Mouse (Mus musculus): ENCODE data around the gene Mrpl33.

The Mrpl33 gene

GRCm38 (mm10) chr5:31698297-31698726 lies 101.6 kb downstream of the Mrpl33 start:
- peak; percentile 95 for DNase-seq (ENCODE audit: inconsistent ontology term)

GRCm38 (mm10) chr5:31698931-31699330 lies 102.2 kb downstream of the Mrpl33 start:
- peak; percentile 74 for DNase-seq (ENCODE audit: inconsistent ontology term)

GRCm38 (mm10) chr5:31699397-31699796 lies 102.7 kb downstream of the Mrpl33 start:
- DNase-seq (ENCODE audit: inconsistent ontology term), result peak; percentile 9

GRCm38 (mm10) chr5:31704971-31705370 lies 108.2 kb downstream of the Mrpl33 start:
- no peak for DNase-seq (ENCODE audit: inconsistent ontology term)

DNA sequence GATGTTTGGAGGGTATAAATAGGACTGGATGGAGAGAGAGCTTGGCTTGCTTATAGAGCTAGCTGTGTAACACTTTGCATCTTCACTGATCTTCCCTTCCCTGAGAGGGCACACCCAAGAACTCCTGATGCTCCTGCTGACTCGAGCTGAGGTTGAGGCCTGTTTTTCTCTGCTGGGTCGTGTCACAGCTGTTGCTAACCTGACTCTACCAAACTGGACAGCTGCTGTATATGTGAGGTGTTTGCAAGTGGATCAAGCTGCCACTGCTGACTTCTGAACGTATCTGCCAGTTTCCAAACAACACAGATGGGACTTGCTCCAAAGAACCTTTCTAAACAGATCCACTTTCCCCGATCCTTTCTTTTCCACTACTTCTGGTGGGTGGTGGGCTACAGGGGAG lies 110.1 kb downstream of the Mrpl33 start:
- DNase-seq (ENCODE audit: inconsistent ontology term), result no peak

DNA sequence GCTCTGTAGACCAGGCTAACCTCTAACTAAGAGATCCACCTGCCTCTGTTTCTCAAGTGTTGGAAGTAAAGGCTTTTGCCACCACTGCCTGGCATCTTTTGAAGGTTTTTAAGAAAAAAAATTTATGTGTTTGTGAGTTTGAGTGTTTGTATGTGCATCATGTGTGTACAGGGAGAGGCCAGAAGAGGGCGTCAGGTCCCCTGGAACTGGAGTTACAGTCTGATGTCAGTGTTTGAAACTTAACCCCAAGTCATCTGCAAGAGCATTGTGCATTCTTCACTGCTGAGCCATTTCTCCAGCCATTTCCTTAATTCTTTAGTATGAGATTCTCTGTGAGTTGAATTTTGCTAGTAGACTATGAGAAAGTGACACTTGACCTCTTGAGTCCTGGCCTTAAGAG lies 112.7 kb downstream of the Mrpl33 start:
- DNase-seq (ENCODE audit: inconsistent ontology term), result no peak

- no peak for DNase-seq (ENCODE audit: inconsistent ontology term)
These were observed 116.6 kb downstream of the Mrpl33 start for GRCm38 (mm10) chr5:31713280-31713711.

GRCm38 (mm10) chr5:31713841-31714264 lies 117.1 kb downstream of the Mrpl33 start:
- DNase-seq (ENCODE audit: inconsistent ontology term), result no peak

Data from Muller cell, postnatal 12 days (primary cell).